Mouse (Mus musculus): ENCODE measurements at regions not wholly inside any gene's neighbourhood (a gene's known extent, or its start where the extent isn't known, plus 50 kb on each side); places are given as distances from the start of the nearest gene placed in this dataset.

DNA sequence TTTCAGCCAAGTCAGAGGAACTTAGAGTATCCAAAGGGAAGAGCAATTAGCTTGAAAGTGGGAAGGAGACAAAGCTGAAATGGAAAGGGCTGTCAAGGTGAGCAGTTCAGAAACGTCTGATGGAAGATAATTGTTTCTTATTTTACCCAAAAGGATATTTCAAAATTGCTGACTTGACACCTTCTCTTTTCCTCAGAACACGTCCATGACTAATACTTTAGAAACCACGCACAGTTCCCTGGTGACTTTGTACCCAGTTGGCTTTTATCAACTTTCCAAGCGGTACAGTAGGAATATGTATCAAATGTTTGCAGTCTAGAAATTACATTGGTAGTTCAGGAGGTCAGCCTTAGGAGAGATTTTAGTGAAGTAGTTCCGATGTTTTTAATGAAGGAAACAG lies 508.3 kb upstream of the Ddx18 start:
- TF ChIP-seq EP300 (IDR thresholded peaks at IDR 0.05) (no peak), CTCF (IDR thresholded peaks at IDR 0.05) (no peak)
